Mouse (Mus musculus) myocyte (in vitro differentiated cells): ENCODE measurements around the gene Ubash3b. TPM values are rescaled to one million over a fixed set of nuclear protein-coding genes. Genes with fewer than 3 reads are reported as not detected.

Experiments used
- H3K27me3 ChIP-seq: one replicate; pipeline ENCODE4 v1.6.1; 2011; ENCODE audit not compliant: control insufficient read depth, insufficient read depth, insufficient read length
- H3K36me3 ChIP-seq: one replicate; pipeline ENCODE4 v1.6.1; 2011; ENCODE audit not compliant: control insufficient read depth, insufficient read depth
- H3K4me2 ChIP-seq: one replicate; pipeline ENCODE4 v1.6.1; 2011; ENCODE audit warnings: low read depth, control low read depth
- H3K4me3 ChIP-seq: one replicate; pipeline ENCODE4 v1.5.1; 2011; ENCODE audit warnings: mild to moderate bottlenecking, control low read depth, moderate library complexity
- H3K79me2 ChIP-seq: one replicate; pipeline ENCODE4 v1.6.1; 2011; ENCODE audit not compliant: control insufficient read depth, insufficient read depth
- H3ac ChIP-seq: one replicate; pipeline ENCODE4 v1.6.1; 2011; ENCODE audit not compliant: control insufficient read depth, insufficient read length
- CEBPB ChIP-seq: IDR thresholded peaks from 2 replicates; pipeline ENCODE4 v1.6.1; 2011; ENCODE audit warnings: mild to moderate bottlenecking, moderate library complexity; ENCODE audit not compliant: poor library complexity, insufficient read depth, severe bottlenecking
- E2F4 ChIP-seq: IDR thresholded peaks from one replicate; pipeline ENCODE4 v1.6.1; 2011; ENCODE audit warnings: mild to moderate bottlenecking, control low read depth, moderate library complexity; ENCODE audit not compliant: insufficient read depth
- MAX ChIP-seq: IDR thresholded peaks from one replicate; pipeline ENCODE4 v1.6.1; 2011; ENCODE audit warnings: low read depth, mild to moderate bottlenecking, control low read depth
- MYOD1 ChIP-seq, 3 experiments: IDR thresholded peaks; one replicate each; pipeline ENCODE4 v1.6.1; 2011; ENCODE audit warnings: control low read depth in 2 of 3, low read depth in 2 of 3, mild to moderate bottlenecking in 2 of 3, moderate library complexity in 1 of 3; ENCODE audit not compliant: insufficient read length in 2 of 3, control insufficient read depth in 1 of 3
- MYOG ChIP-seq, 3 experiments: IDR thresholded peaks; one replicate each; pipeline ENCODE4 v1.6.1; 2011; ENCODE audit warnings: control low read depth in 2 of 3, low read depth in 2 of 3, mild to moderate bottlenecking in 2 of 3; ENCODE audit not compliant: insufficient read length in 2 of 3, control insufficient read depth in 1 of 3, insufficient read depth in 1 of 3
- POLR2A ChIP-seq: IDR thresholded peaks from one replicate; pipeline ENCODE4 v1.6.1; 2011; ENCODE audit warnings: low read depth, mild to moderate bottlenecking, control low read depth, moderate library complexity; ENCODE audit not compliant: insufficient read length
- POLR2AphosphoS2 ChIP-seq: IDR thresholded peaks from one replicate; pipeline ENCODE4 v1.6.1; 2011; ENCODE audit warnings: low read depth, control low read depth; ENCODE audit not compliant: insufficient read length
- REST ChIP-seq: IDR thresholded peaks from one replicate; pipeline ENCODE4 v1.6.1; 2011; ENCODE audit warnings: mild to moderate bottlenecking, control low read depth, moderate library complexity; ENCODE audit not compliant: insufficient read depth, insufficient read length
- SRF ChIP-seq: IDR thresholded peaks from one replicate; pipeline ENCODE4 v1.6.1; 2011; ENCODE audit warnings: low read depth; ENCODE audit not compliant: control insufficient read depth, insufficient read length
- TCF12 ChIP-seq: IDR thresholded peaks from one replicate; pipeline ENCODE4 v1.6.1; 2011; ENCODE audit warnings: mild to moderate bottlenecking, control low read depth; ENCODE audit not compliant: poor library complexity, insufficient read depth, severe bottlenecking
- TCF3 ChIP-seq: IDR thresholded peaks from one replicate; pipeline ENCODE4 v1.6.1; 2011; ENCODE audit warnings: low read depth, control low read depth; ENCODE audit not compliant: insufficient read length
- USF1 ChIP-seq: IDR thresholded peaks from one replicate; pipeline ENCODE4 v1.6.1; 2011; ENCODE audit warnings: low read depth, mild to moderate bottlenecking, control low read depth, moderate library complexity
- polyA plus RNA-seq: library from polyadenylated mRNA; unstranded; fragments of >200 nt; fragmentation: generic; extraction: Trizol; gene quantifications from one replicate; pipeline ENCODE4 v1.2.1, GENCODE M21; 2012; ENCODE audit warnings: missing spikeins

Gene Ubash3b
- polyA plus RNA-seq, 1 experiment, result 5.9 TPM

- H3K79me2 ChIP-seq, result no peaks in the 10 kb centered on the region
- no peak overlapping the region for H3K4me2 ChIP-seq
- no peaks in the 10 kb centered on the region for H3K36me3 ChIP-seq
- no peak overlapping the region for H3K4me3 ChIP-seq
- TF ChIP-seq MAX (no peak), TCF3 (no peak), MYOD1 (IDR thresholded peaks at IDR 0.05; ENCODE audit: control insufficient read depth in 1 of 3, insufficient read length in 2 of 3, low read depth in 2 of 3) (no peak), POLR2A (no peak), POLR2AphosphoS2 (no peak), MYOG (IDR thresholded peaks at IDR 0.05; ENCODE audit: control insufficient read depth in 1 of 3, insufficient read depth in 1 of 3, insufficient read length in 2 of 3, low read depth in 2 of 3) (no peak), USF1 (no peak), E2F4 (no peak), TCF12 (no peak), CEBPB (no peak), SRF (no peak), REST (no peak)
- no peaks in the 10 kb centered on the region for H3K27me3 ChIP-seq
- no peak overlapping the region for H3ac ChIP-seq
These were observed 841 bp downstream of the Ubash3b start for GRCm38 (mm10) chr9:41160536-41161176.

GRCm38 (mm10) chr9:41159223-41159622 is 2.3 kb downstream of the Ubash3b start:
- H3K79me2 ChIP-seq, result no peaks in the 10 kb centered on the region
- TF ChIP-seq SRF, result no peak
- no peak for TF ChIP-seq POLR2A
- TF ChIP-seq TCF3, result no peak
- TF ChIP-seq MYOD1 (IDR thresholded peaks at IDR 0.05; ENCODE audit: control insufficient read depth in 1 of 3, insufficient read length in 2 of 3, low read depth in 2 of 3), result no peak
- TF ChIP-seq E2F4, result no peak
- no peak for TF ChIP-seq POLR2AphosphoS2
- TF ChIP-seq USF1, result no peak
- no peak for TF ChIP-seq CEBPB
- TF ChIP-seq REST, result no peak
- TF ChIP-seq MYOG (IDR thresholded peaks at IDR 0.05; ENCODE audit: control insufficient read depth in 1 of 3, insufficient read depth in 1 of 3, insufficient read length in 2 of 3, low read depth in 2 of 3), result no peak
- TF ChIP-seq TCF12, result no peak
- H3K4me2 ChIP-seq, result no peak overlapping the region
- H3K27me3 ChIP-seq, result no peaks in the 10 kb centered on the region
- H3ac ChIP-seq, result no peak overlapping the region
- no peaks in the 10 kb centered on the region for H3K36me3 ChIP-seq
- no peak overlapping the region for H3K4me3 ChIP-seq

GRCm38 (mm10) chr9:41157872-41158567 is 3.5 kb downstream of the Ubash3b start:
- TF ChIP-seq REST (no peak), MYOG (IDR thresholded peaks at IDR 0.05; ENCODE audit: control insufficient read depth in 1 of 3, insufficient read depth in 1 of 3, insufficient read length in 2 of 3, low read depth in 2 of 3) (no peak), MAX (no peak), TCF12 (no peak), USF1 (no peak), E2F4 (no peak)
- Histone ChIP-seq H3K27me3 (no peaks in the 10 kb centered on the region), H3K79me2 (no peaks in the 10 kb centered on the region), H3K4me3 (peak overlapping the region; percentile 43), H3ac (peak overlapping the region; percentile 77), H3K36me3 (no peaks in the 10 kb centered on the region), H3K4me2 (peak overlapping the region; percentile 40)

- H3K4me2 ChIP-seq, result peak overlapping the region; percentile 62
- no peaks in the 10 kb centered on the region for H3K27me3 ChIP-seq
- no peaks in the 10 kb centered on the region for H3K79me2 ChIP-seq
- H3ac ChIP-seq, result peak overlapping the region; percentile 77
- peak overlapping the region; percentile 43 for H3K4me3 ChIP-seq
- no peak for TF ChIP-seq SRF
- peak; percentile 78 for TF ChIP-seq POLR2AphosphoS2
- TF ChIP-seq POLR2A, result peak; percentile 73
- no peaks in the 10 kb centered on the region for H3K36me3 ChIP-seq
These were observed 4.3 kb downstream of the Ubash3b start for GRCm38 (mm10) chr9:41157020-41157871.

- Histone ChIP-seq H3ac (peak overlapping the region; percentile 77), H3K36me3 (no peaks in the 10 kb centered on the region), H3K4me2 (peak overlapping the region; percentile 62), H3K79me2 (no peaks in the 10 kb centered on the region), H3K4me3 (peak overlapping the region; percentile 43), H3K27me3 (no peaks in the 10 kb centered on the region)
- TF ChIP-seq REST, result no peak
- TF ChIP-seq TCF12, result no peak
- no peak for TF ChIP-seq MYOD1 (IDR thresholded peaks at IDR 0.05; ENCODE audit: control insufficient read depth in 1 of 3, insufficient read length in 2 of 3, low read depth in 2 of 3)
- no peak for TF ChIP-seq POLR2AphosphoS2
- TF ChIP-seq MAX, result no peak
- TF ChIP-seq E2F4, result no peak
- TF ChIP-seq USF1, result no peak
- TF ChIP-seq TCF3, result no peak
- TF ChIP-seq MYOG (IDR thresholded peaks at IDR 0.05; ENCODE audit: control insufficient read depth in 1 of 3, insufficient read depth in 1 of 3, insufficient read length in 2 of 3, low read depth in 2 of 3), result no peak
- no peak for TF ChIP-seq POLR2A
- no peak for TF ChIP-seq SRF
- no peak for TF ChIP-seq CEBPB
These were observed 4.8 kb downstream of the Ubash3b start for GRCm38 (mm10) chr9:41156720-41157019.
